Mouse (Mus musculus) liver, adult 2 months (tissue): ENCODE data around the gene Mogat1.
"Not testable (repeated sequence)": the region's sequence is repeated elsewhere in the genome, so short reads cannot be mapped to it uniquely, and the experiment has no call there.

Source experiments
- CTCF ChIP-seq: fragments of 200-500 bp; IDR thresholded peaks from 2 replicates; pipeline ENCODE4 v1.5.1; 2011; ENCODE audit warnings: low read depth, low read length, control low read depth
- POLR2A ChIP-seq: fragments of 200-500 bp; IDR thresholded peaks from 2 replicates; pipeline ENCODE4 v1.6.1; 2011; ENCODE audit warnings: low read length, control low read depth; ENCODE audit not compliant: insufficient read depth; ENCODE audit errors: extremely low read depth

DNA sequence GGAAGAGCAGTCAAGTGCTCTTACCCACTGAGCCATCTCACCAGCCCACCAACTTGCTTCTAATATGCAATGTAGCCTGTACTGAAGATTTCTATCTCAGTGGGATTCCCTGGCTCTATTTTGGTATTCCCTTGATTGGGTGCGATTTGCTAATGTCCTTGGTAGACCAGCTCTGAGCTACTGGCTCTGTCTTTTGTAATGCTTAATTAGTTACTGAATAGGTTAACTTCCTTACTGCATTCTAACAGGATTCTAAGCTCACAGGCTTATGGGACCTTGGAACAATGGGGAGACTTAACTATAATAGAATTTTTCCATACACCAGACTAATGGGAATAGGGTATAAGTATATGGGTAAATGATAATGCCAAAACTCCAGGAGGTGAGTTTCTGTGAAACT lies 32.8 kb downstream of the Mogat1 start:
- not testable (repeated sequence) for TF ChIP-seq CTCF, POLR2A
